In genomic region chr4:47227756-47228155, GRCm38 (mm10) we compare ENCODE assay signal across 11 mouse cellular contexts. TPM values are rescaled to one million over a fixed set of nuclear protein-coding genes. Genes with fewer than 3 reads are reported as not detected.
DNase-seq lines count a peak whose midpoint lies in the region; ATAC-seq and TF ChIP-seq lines count a peak whose summit lies in the region.
"Had no signal": no experiment of that assay in that cellular context is flagged by ENCODE, and none has a peak within 500 bp of the region (broad histone marks: within the 10 kb centered on the region; RNA-seq: fewer than 3 reads in every experiment).

No protein-coding gene starts in this region.

- H3K4me3 ChIP-seq in hindbrain, embryonic 15.5 days: no peak overlapping the region
- H3K4me3 ChIP-seq in hindbrain, embryonic 12.5 days: no peak overlapping the region
- H3K4me3 ChIP-seq in embryonic facial prominence, embryonic 14.5 days (ENCODE audit: low read depth, low read length): no peak overlapping the region
- H3K4me3 ChIP-seq in heart, postnatal 0 days (ENCODE audit: low read depth, low read length): no peak overlapping the region
- H3K4me3 ChIP-seq in stomach, embryonic 16.5 days (replicated peaks; ENCODE audit: low read length): no peak overlapping the region
- H3K4me3 ChIP-seq: embryonic facial prominence, embryonic 12.5 days had no signal

- WGBS in hindbrain, embryonic 15.5 days: 52% methylated on average over 6 of the region's 6 CpGs
- WGBS in hindbrain, embryonic 12.5 days: 68% methylated on average over 6 of the region's 6 CpGs
- WGBS in embryonic facial prominence, embryonic 14.5 days: 35% methylated on average over 6 of the region's 6 CpGs
- 35% methylated on average over 6 of the region's 6 CpGs for WGBS in heart, postnatal 0 days
- WGBS in stomach, embryonic 16.5 days: 39% methylated on average over 6 of the region's 6 CpGs

- H3K4me2 ChIP-seq in hindbrain, embryonic 15.5 days: no peak overlapping the region
- no peak overlapping the region for H3K4me2 ChIP-seq in hindbrain, embryonic 12.5 days (replicated peaks)
- H3K4me2 ChIP-seq in embryonic facial prominence, embryonic 14.5 days (ENCODE audit: low read depth, low read length): no peak overlapping the region
- no peak overlapping the region for H3K4me2 ChIP-seq in heart, postnatal 0 days (ENCODE audit: low read depth, low read length)
- no peak overlapping the region for H3K4me2 ChIP-seq in stomach, embryonic 16.5 days (ENCODE audit: low read depth, low read length)
- H3K4me2 ChIP-seq: embryonic facial prominence, embryonic 12.5 days had no signal

- intact Hi-C loops in left cerebral cortex, postnatal 25 days (cut with DNase I): loop anchor here (5.0 kb wide), 1 partner anchor 90 kb away; no protein-coding TSS in a partner anchor

- H3K36me3 ChIP-seq in hindbrain, embryonic 15.5 days: no peaks in the 10 kb centered on the region
- no peaks in the 10 kb centered on the region for H3K36me3 ChIP-seq in hindbrain, embryonic 12.5 days
- no peaks in the 10 kb centered on the region for H3K36me3 ChIP-seq in embryonic facial prominence, embryonic 14.5 days (ENCODE audit: control insufficient read depth, insufficient read depth, low read length)
- H3K36me3 ChIP-seq in heart, postnatal 0 days (replicated peaks; ENCODE audit: control insufficient read depth, insufficient read depth, low read length): no peaks in the 10 kb centered on the region
- H3K36me3 ChIP-seq in stomach, embryonic 16.5 days (ENCODE audit: control insufficient read depth, insufficient read depth, low read length): no peaks in the 10 kb centered on the region
- H3K36me3 ChIP-seq: embryonic facial prominence, embryonic 12.5 days; G1E had no signal

- no peak for TF ChIP-seq EP300 in heart, postnatal 0 days (IDR thresholded peaks at IDR 0.05; ENCODE audit: low read depth)

- peaks cover 12% of the 10 kb centered on the region for H3K4me1 ChIP-seq in hindbrain, embryonic 15.5 days (replicated peaks)
- 0 out of 2 replicates have a peak, but pooled peaks cover 3% of the 10 kb centered on the region for H3K4me1 ChIP-seq in hindbrain, embryonic 12.5 days
- H3K4me1 ChIP-seq in embryonic facial prominence, embryonic 14.5 days (ENCODE audit: control insufficient read depth, insufficient read depth, low read length): no peaks in the 10 kb centered on the region
- H3K4me1 ChIP-seq in heart, postnatal 0 days (ENCODE audit: control insufficient read depth, insufficient read depth): peaks cover 12% of the 10 kb centered on the region; the same call in 1 of the 2 replicates
- H3K4me1 ChIP-seq in stomach, embryonic 16.5 days (ENCODE audit: control insufficient read depth, insufficient read depth, low read length): peaks cover 15% of the 10 kb centered on the region; the same call in 1 of the 2 replicates

- no peak for TF ChIP-seq CTCF in heart, postnatal 0 days (IDR thresholded peaks at IDR 0.05; ENCODE audit: low read depth)

- H3K9ac ChIP-seq in hindbrain, embryonic 15.5 days: no peak overlapping the region
- no peak overlapping the region for H3K9ac ChIP-seq in hindbrain, embryonic 12.5 days
- no peak overlapping the region; the same call in 1 of the 2 replicates for H3K9ac ChIP-seq in embryonic facial prominence, embryonic 14.5 days (ENCODE audit: low read depth, low read length)
- H3K9ac ChIP-seq in heart, postnatal 0 days (replicated peaks; ENCODE audit: low read depth, low read length): no peak overlapping the region
- H3K9ac ChIP-seq in stomach, embryonic 16.5 days (ENCODE audit: low read length): no peak overlapping the region
- H3K9ac ChIP-seq: embryonic facial prominence, embryonic 12.5 days had no signal

- H3K27me3 ChIP-seq in hindbrain, embryonic 15.5 days: no peaks in the 10 kb centered on the region
- H3K27me3 ChIP-seq in hindbrain, embryonic 12.5 days: no peaks in the 10 kb centered on the region
- no peaks in the 10 kb centered on the region for H3K27me3 ChIP-seq in embryonic facial prominence, embryonic 14.5 days (replicated peaks; ENCODE audit: control insufficient read depth, insufficient read depth, low read length)
- H3K27me3 ChIP-seq in heart, postnatal 0 days (ENCODE audit: control insufficient read depth, insufficient read depth, low read length): no peaks in the 10 kb centered on the region
- H3K27me3 ChIP-seq in stomach, embryonic 16.5 days (ENCODE audit: control insufficient read depth, insufficient read depth, low read length): no peaks in the 10 kb centered on the region
- H3K27me3 ChIP-seq: embryonic facial prominence, embryonic 12.5 days had no signal

- no peak overlapping the region for H3K27ac ChIP-seq in hindbrain, embryonic 15.5 days (replicated peaks)
- no peak overlapping the region for H3K27ac ChIP-seq in hindbrain, embryonic 12.5 days
- no peak overlapping the region for H3K27ac ChIP-seq in embryonic facial prominence, embryonic 14.5 days (replicated peaks; ENCODE audit: low read depth, low read length)
- H3K27ac ChIP-seq in heart, postnatal 0 days (ENCODE audit: low read depth): peak overlapping the region; percentile 13; the same call in 1 of the 2 replicates
- H3K27ac ChIP-seq in stomach, embryonic 16.5 days (ENCODE audit: low read length): peak overlapping the region; percentile 53
- H3K27ac ChIP-seq: embryonic facial prominence, embryonic 12.5 days; macrophage had no signal

- peak; percentile 75; the same call in 1 of the 2 replicates for ATAC-seq in hindbrain, embryonic 15.5 days (ENCODE audit: low FRiP score, low read depth)
- no peak for ATAC-seq in hindbrain, embryonic 12.5 days (ENCODE audit: low FRiP score)
- ATAC-seq in embryonic facial prominence, embryonic 14.5 days (ENCODE audit: low read depth): peak; percentile 53; the same call in 1 of the 2 replicates
- ATAC-seq in heart, postnatal 0 days (ENCODE audit: insufficient read depth, low read depth): peak; percentile 74
- peak; percentile 62 for ATAC-seq in stomach, embryonic 16.5 days (ENCODE audit: insufficient read depth, low FRiP score)
- ATAC-seq in cerebellum, adult (ENCODE audit: insufficient number of reproducible peaks, low FRiP score, low TSS enrichment): no peak

- DNase-seq in embryonic facial prominence, embryonic 14.5 days (ENCODE audit: low spot score): peak; percentile 78
- DNase-seq in heart, postnatal 0 days (ENCODE audit: low spot score): peak; percentile 55
- DNase-seq in left cerebral cortex, postnatal 25 days (ENCODE audit: low spot score in 2 of 2): peak; percentile 60 to 89
- no peak for DNase-seq in adrenal gland, postnatal 4 days (ENCODE audit: low spot score in 2 of 2)

- no peaks in the 10 kb centered on the region for H3K9me3 ChIP-seq in hindbrain, embryonic 15.5 days
- H3K9me3 ChIP-seq in hindbrain, embryonic 12.5 days (replicated peaks): no peaks in the 10 kb centered on the region
- no peaks in the 10 kb centered on the region for H3K9me3 ChIP-seq in embryonic facial prominence, embryonic 14.5 days (ENCODE audit: control insufficient read depth, low read length)
- no peaks in the 10 kb centered on the region for H3K9me3 ChIP-seq in heart, postnatal 0 days (replicated peaks; ENCODE audit: control insufficient read depth, low read length)
- no peaks in the 10 kb centered on the region for H3K9me3 ChIP-seq in stomach, embryonic 16.5 days (replicated peaks; ENCODE audit: control insufficient read depth, low read length)
- H3K9me3 ChIP-seq: embryonic facial prominence, embryonic 12.5 days had no signal

RNA-seq across cellular contexts. Expression of gene Col15a1, which starts 19.8 kb away (rescaled TPM):
- 4.4 and 4.9 TPM in 2 replicates for polyA plus RNA-seq in hindbrain, embryonic 15.5 days (2015; fragmentation: Nextera tagmentation; extraction: Ambion mirVana)
- polyA plus RNA-seq in hindbrain, embryonic 12.5 days (2016; fragmentation: Nextera tagmentation; extraction: Ambion mirVana): 7.3 and 9.2 TPM in 2 replicates
- 31.2 and 31.6 TPM in 2 replicates for polyA plus RNA-seq in embryonic facial prominence, embryonic 14.5 days (2014; fragmentation: Nextera tagmentation; extraction: Ambion mirVana)
- 37.6 and 40.7 TPM in 2 replicates for total RNA-seq in heart, postnatal 0 days (2014; rRNA removed; ENCODE audit: low replicate concordance)
- 19.9 and 20.1 TPM in 2 replicates for polyA plus RNA-seq in heart, postnatal 0 days (2015; fragmentation: Nextera tagmentation; extraction: Ambion mirVana)
- 1 to 10 TPM; 4.5 to 9.2 TPM for total RNA-seq in left cerebral cortex, postnatal 25 days (2021)
- 34.0 and 38.3 TPM in 2 replicates for polyA plus RNA-seq in stomach, embryonic 16.5 days (2015; fragmentation: Nextera tagmentation; extraction: Ambion mirVana)
- 10 to 100 TPM; 80.5 to 89.6 TPM for total RNA-seq in adrenal gland, postnatal 4 days (2021)
- polyA plus RNA-seq: G1E had no signal

Comparison
In these comparisons a context has a peak if more than half of its experiments do, and no peak if none do; other contexts are left out.
1. ATAC-seq: peak in hindbrain, embryonic 15.5 days (single experiment), embryonic facial prominence, embryonic 14.5 days (single experiment), heart, postnatal 0 days (single experiment) and stomach, embryonic 16.5 days (single experiment); none in hindbrain, embryonic 12.5 days (single experiment) and cerebellum, adult (single experiment).
2. H3K27ac ChIP-seq: peak in heart, postnatal 0 days (single experiment) and stomach, embryonic 16.5 days (single experiment); none in hindbrain, embryonic 15.5 days (single experiment), hindbrain, embryonic 12.5 days (single experiment) and embryonic facial prominence, embryonic 14.5 days (single experiment).
3. DNase-seq: peak in embryonic facial prominence, embryonic 14.5 days (single experiment), heart, postnatal 0 days (single experiment) and left cerebral cortex, postnatal 25 days (2 of 2); none in adrenal gland, postnatal 4 days (0 of 2).